Mouse (Mus musculus) small intestine, adult 2 months (tissue): ENCODE measurements around the gene Kcnj5. TPM values are rescaled to one million over a fixed set of nuclear protein-coding genes. Genes with fewer than 3 reads are reported as not detected.

Source experiments
- H3K27ac ChIP-seq: fragments of 200-500 bp; 2 replicates; pipeline ENCODE4 v1.5.1; 2012; ENCODE audit warnings: low read depth, low read length, control low read depth, inconsistent platforms; ENCODE audit not compliant: insufficient read depth
- H3K27me3 ChIP-seq: fragments of 200-500 bp; 2 replicates; pipeline ENCODE4 v1.6.1; 2012; ENCODE audit warnings: mild to moderate bottlenecking, moderate library complexity, low read length, inconsistent platforms; ENCODE audit not compliant: control insufficient read depth, insufficient read depth
- H3K36me3 ChIP-seq: fragments of 200-500 bp; 2 replicates; pipeline ENCODE4 v1.6.1; 2012; ENCODE audit warnings: mild to moderate bottlenecking, low read length, control low read depth, inconsistent platforms; ENCODE audit not compliant: control insufficient read depth, insufficient read depth
- H3K4me1 ChIP-seq: fragments of 200-500 bp; 2 replicates; pipeline ENCODE4 v1.6.1; 2012; ENCODE audit warnings: low read length, inconsistent platforms, mixed read lengths; ENCODE audit not compliant: control insufficient read depth, insufficient read depth, insufficient read length
- H3K4me3 ChIP-seq: fragments of 200-500 bp; 2 replicates; pipeline ENCODE4 v1.5.1; 2012; ENCODE audit warnings: low read depth, mild to moderate bottlenecking, control low read depth, inconsistent platforms, low read length, moderate library complexity
- CTCF ChIP-seq: fragments of 200-500 bp; IDR thresholded peaks from 2 replicates; pipeline ENCODE4 v1.5.1; 2012; ENCODE audit warnings: low read depth, mild to moderate bottlenecking, control low read depth, inconsistent platforms, low read length, moderate library complexity, mixed read lengths; ENCODE audit not compliant: insufficient replicate concordance, insufficient read length; ENCODE audit errors: extremely low read depth
- POLR2A ChIP-seq: fragments of 200-500 bp; IDR thresholded peaks from 2 replicates; pipeline ENCODE4 v1.6.1; 2012; ENCODE audit warnings: low read depth, mild to moderate bottlenecking, control low read depth, inconsistent platforms, low read length, moderate library complexity
- WGBS: fragments of 180-500 bp; shearing (Covaris S2); methylation state at CpG from one replicate; pipeline ENCODE4 v1.1.7; 2018; 5-methylcytosine and 5-hydroxymethylcytosine counted together
- polyA plus RNA-seq: library from polyadenylated mRNA; depleted of rRNA; stranded (reverse); fragments of >200 nt; gene quantifications from 2 replicates; pipeline ENCODE4 v1.2.3, GENCODE M21; 2012

Gene Kcnj5
- polyA plus RNA-seq, 1 experiment, result 0.16 TPM

- TF ChIP-seq POLR2A, result no peak
- H3K4me1 ChIP-seq, result peaks cover 2% of the 10 kb centered on the region
- no peaks in the 10 kb centered on the region for H3K36me3 ChIP-seq
- no peaks in the 10 kb centered on the region for H3K27me3 ChIP-seq
- 76% methylated on average over 9 of the region's 9 CpGs for WGBS
- H3K27ac ChIP-seq, result no peak overlapping the region
- no peak overlapping the region for H3K4me3 ChIP-seq
Observed at GRCm38 (mm10) chr9:32295061-32295800, 48.9 kb downstream of the Kcnj5 start.

- Histone ChIP-seq H3K27me3 (no peaks in the 10 kb centered on the region), H3K27ac (no peak overlapping the region), H3K4me1 (peaks cover 2% of the 10 kb centered on the region), H3K36me3 (no peaks in the 10 kb centered on the region), H3K4me3 (no peak overlapping the region)
- TF ChIP-seq CTCF (no peak), POLR2A (no peak)
- 20% methylated on average over 5 of the region's 5 CpGs for WGBS
Observed at GRCm38 (mm10) chr9:32292686-32293085, 51.5 kb downstream of the Kcnj5 start.

- Histone ChIP-seq H3K27ac (no peak overlapping the region), H3K27me3 (no peaks in the 10 kb centered on the region), H3K4me1 (peaks cover 2% of the 10 kb centered on the region), H3K4me3 (no peak overlapping the region), H3K36me3 (no peaks in the 10 kb centered on the region)
- TF ChIP-seq CTCF (no peak), POLR2A (no peak)
- WGBS, result 12% methylated on average over 7 of the region's 7 CpGs
Observed at GRCm38 (mm10) chr9:32291618-32292017, 52.5 kb downstream of the Kcnj5 start.

- Histone ChIP-seq H3K36me3 (no peaks in the 10 kb centered on the region), H3K4me1 (no peaks in the 10 kb centered on the region), H3K4me3 (no peak overlapping the region), H3K27me3 (no peaks in the 10 kb centered on the region), H3K27ac (no peak overlapping the region)
- no peak for TF ChIP-seq POLR2A
- TF ChIP-seq CTCF, result no peak
- 56% methylated on average over 5 of the region's 5 CpGs for WGBS
Observed at GRCm38 (mm10) chr9:32283591-32283990, 60.6 kb downstream of the Kcnj5 start.

- Histone ChIP-seq H3K27ac (no peak overlapping the region), H3K4me3 (no peak overlapping the region), H3K36me3 (no peaks in the 10 kb centered on the region), H3K27me3 (no peaks in the 10 kb centered on the region), H3K4me1 (no peaks in the 10 kb centered on the region)
- TF ChIP-seq CTCF (no peak), POLR2A (no peak)
- WGBS, result 82% methylated on average over 5 of the region's 5 CpGs
Observed at GRCm38 (mm10) chr9:32280456-32280855, 63.7 kb downstream of the Kcnj5 start.

GRCm38 (mm10) chr9:32279789-32280188 lies 64.4 kb downstream of the Kcnj5 start:
- no peak overlapping the region for H3K4me3 ChIP-seq
- WGBS, result 49% methylated on average over 3 of the region's 3 CpGs

GRCm38 (mm10) chr9:32278052-32278451 lies 66.1 kb downstream of the Kcnj5 start:
- Histone ChIP-seq H3K27me3 (no peaks in the 10 kb centered on the region), H3K27ac (no peak overlapping the region), H3K4me1 (no peaks in the 10 kb centered on the region), H3K4me3 (no peak overlapping the region), H3K36me3 (no peaks in the 10 kb centered on the region)
- TF ChIP-seq POLR2A (no peak), CTCF (no peak)
- WGBS, result 74% methylated on average over 5 of the region's 5 CpGs

More at GRCm38 (mm10) chr9:32279789-32280188, 64.4 kb downstream of the Kcnj5 start:
- Histone ChIP-seq H3K27me3 (no peaks in the 10 kb centered on the region), H3K27ac (no peak overlapping the region), H3K36me3 (no peaks in the 10 kb centered on the region), H3K4me1 (no peaks in the 10 kb centered on the region)
- TF ChIP-seq CTCF, result no peak
- TF ChIP-seq POLR2A, result no peak
